Mouse (Mus musculus): Measurements from ENCODE around the gene Snrpb.

DNA sequence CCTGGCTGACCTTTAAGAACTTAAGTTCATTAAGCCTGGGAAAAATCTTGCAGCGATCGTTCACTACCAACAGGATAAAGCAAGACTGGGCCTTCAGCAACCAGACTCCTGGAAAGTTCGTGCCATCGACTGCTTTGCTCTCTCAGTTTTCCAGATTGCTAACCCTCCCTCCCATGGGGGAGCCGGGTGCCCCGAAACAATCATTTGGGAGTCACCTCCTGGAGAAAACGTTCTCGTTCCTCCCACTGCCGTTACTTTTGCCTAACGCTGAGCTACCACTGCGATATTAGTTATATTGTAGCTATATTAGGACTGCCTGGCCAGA is 860 bp downstream of the Snrpb start:
- TF ChIP-seq CTCF (IDR thresholded peaks at IDR 0.05; ENCODE audit: control insufficient read depth, insufficient read depth, insufficient read length) (no peak), USF1 (IDR thresholded peaks at IDR 0.05; ENCODE audit: low read depth) (no peak), MAX (IDR thresholded peaks at IDR 0.05) (no peak)

All from C2C12 (cell line).